Mouse (Mus musculus) heart, postnatal 0 days (tissue): Measurements from ENCODE around the gene Chrm3.

Experiments
- CTCF ChIP-seq: IDR thresholded peaks from 2 replicates; pipeline ENCODE4 v1.5.1; 2016; ENCODE audit warnings: antibody characterized with exemption, control low read depth, low read depth
- EP300 ChIP-seq: IDR thresholded peaks from 2 replicates; pipeline ENCODE4 v1.6.1; 2016; ENCODE audit warnings: antibody characterized with exemption, low read depth

GRCm38 (mm10) chr13:10263784-10264183, 96.9 kb downstream of the Chrm3 start:
- no peak for TF ChIP-seq CTCF
- no peak for TF ChIP-seq EP300
